Mouse (Mus musculus): ENCODE measurements around the gene Trpc4ap. TPM values are rescaled to one million over a fixed set of nuclear protein-coding genes. Genes with fewer than 3 reads are reported as not detected.

Trpc4ap gene
- polyA plus RNA-seq, 1 experiment: 202 TPM

GRCm38 (mm10) chr2:155668461-155668860, 23.7 kb downstream of the Trpc4ap start:
- peak; percentile 22 for DNase-seq (ENCODE audit: low read depth)

GRCm38 (mm10) chr2:155667881-155668280, 24.3 kb downstream of the Trpc4ap start:
- no peak for DNase-seq (ENCODE audit: low read depth)
- no peak for TF ChIP-seq CTCF (IDR thresholded peaks at IDR 0.05; ENCODE audit: borderline replicate concordance, extremely low read depth, insufficient read depth, insufficient read length)

More at GRCm38 (mm10) chr2:155668461-155668860, 23.7 kb downstream of the Trpc4ap start:
- TF ChIP-seq POLR2A (IDR thresholded peaks at IDR 0.05; ENCODE audit: borderline replicate concordance, extremely low read depth, insufficient read depth, insufficient read length, poor library complexity, severe bottlenecking) (no peak), CTCF (IDR thresholded peaks at IDR 0.05; ENCODE audit: borderline replicate concordance, extremely low read depth, insufficient read depth, insufficient read length) (peak; percentile 41; the same call in 1 of the 2 replicates)

GRCm38 (mm10) chr2:155663910-155664460, 28.2 kb downstream of the Trpc4ap start:
- TF ChIP-seq CTCF (IDR thresholded peaks at IDR 0.05; ENCODE audit: borderline replicate concordance, extremely low read depth, insufficient read depth, insufficient read length) (no peak), POLR2A (IDR thresholded peaks at IDR 0.05; ENCODE audit: borderline replicate concordance, extremely low read depth, insufficient read depth, insufficient read length, poor library complexity, severe bottlenecking) (no peak)
- no peak for DNase-seq (ENCODE audit: low read depth)

GRCm38 (mm10) chr2:155663097-155663496, 29.1 kb downstream of the Trpc4ap start:
- DNase-seq (ENCODE audit: low read depth): peak; percentile 83
- TF ChIP-seq CTCF (IDR thresholded peaks at IDR 0.05; ENCODE audit: borderline replicate concordance, extremely low read depth, insufficient read depth, insufficient read length): peak; percentile 66
- TF ChIP-seq POLR2A (IDR thresholded peaks at IDR 0.05; ENCODE audit: borderline replicate concordance, extremely low read depth, insufficient read depth, insufficient read length, poor library complexity, severe bottlenecking): no peak

GRCm38 (mm10) chr2:155662390-155662789, 29.8 kb downstream of the Trpc4ap start:
- DNase-seq (ENCODE audit: low read depth): no peak
- TF ChIP-seq POLR2A (IDR thresholded peaks at IDR 0.05; ENCODE audit: borderline replicate concordance, extremely low read depth, insufficient read depth, insufficient read length, poor library complexity, severe bottlenecking) (no peak), CTCF (IDR thresholded peaks at IDR 0.05; ENCODE audit: borderline replicate concordance, extremely low read depth, insufficient read depth, insufficient read length) (no peak)

GRCm38 (mm10) chr2:155655759-155656372, 36.3 kb downstream of the Trpc4ap start:
- peak; percentile 55 for DNase-seq (ENCODE audit: low read depth)
- no peak for TF ChIP-seq CTCF (IDR thresholded peaks at IDR 0.05; ENCODE audit: borderline replicate concordance, extremely low read depth, insufficient read depth, insufficient read length)
- no peak for TF ChIP-seq POLR2A (IDR thresholded peaks at IDR 0.05; ENCODE audit: borderline replicate concordance, extremely low read depth, insufficient read depth, insufficient read length, poor library complexity, severe bottlenecking)

GRCm38 (mm10) chr2:155652618-155653017, 39.6 kb downstream of the Trpc4ap start:
- TF ChIP-seq POLR2A (IDR thresholded peaks at IDR 0.05; ENCODE audit: borderline replicate concordance, extremely low read depth, insufficient read depth, insufficient read length, poor library complexity, severe bottlenecking) (no peak), CTCF (IDR thresholded peaks at IDR 0.05; ENCODE audit: borderline replicate concordance, extremely low read depth, insufficient read depth, insufficient read length) (no peak)
- no peak for DNase-seq (ENCODE audit: low read depth)

GRCm38 (mm10) chr2:155645746-155646145, 46.4 kb downstream of the Trpc4ap start:
- TF ChIP-seq POLR2A (IDR thresholded peaks at IDR 0.05; ENCODE audit: borderline replicate concordance, extremely low read depth, insufficient read depth, insufficient read length, poor library complexity, severe bottlenecking) (no peak), CTCF (IDR thresholded peaks at IDR 0.05; ENCODE audit: borderline replicate concordance, extremely low read depth, insufficient read depth, insufficient read length) (no peak)
- DNase-seq (ENCODE audit: low read depth): no peak

GRCm38 (mm10) chr2:155641540-155642472, 50.4 kb downstream of the Trpc4ap start:
- peak; percentile 73 for DNase-seq (ENCODE audit: low read depth)

GRCm38 (mm10) chr2:155640656-155641055, 51.5 kb downstream of the Trpc4ap start:
- no peak for TF ChIP-seq POLR2A (IDR thresholded peaks at IDR 0.05; ENCODE audit: borderline replicate concordance, extremely low read depth, insufficient read depth, insufficient read length, poor library complexity, severe bottlenecking)
- peak; percentile 77 for DNase-seq (ENCODE audit: low read depth)

More at GRCm38 (mm10) chr2:155641540-155642472, 50.4 kb downstream of the Trpc4ap start:
- TF ChIP-seq POLR2A (IDR thresholded peaks at IDR 0.05; ENCODE audit: borderline replicate concordance, extremely low read depth, insufficient read depth, insufficient read length, poor library complexity, severe bottlenecking) (no peak), CTCF (IDR thresholded peaks at IDR 0.05; ENCODE audit: borderline replicate concordance, extremely low read depth, insufficient read depth, insufficient read length) (no peak)

- no peak for TF ChIP-seq POLR2A (IDR thresholded peaks at IDR 0.05; ENCODE audit: borderline replicate concordance, extremely low read depth, insufficient read depth, insufficient read length, poor library complexity, severe bottlenecking)
- no peak for TF ChIP-seq CTCF (IDR thresholded peaks at IDR 0.05; ENCODE audit: borderline replicate concordance, extremely low read depth, insufficient read depth, insufficient read length)
Measured at GRCm38 (mm10) chr2:155637411-155637810, 54.8 kb downstream of the Trpc4ap start.

More at GRCm38 (mm10) chr2:155637411-155637810, 54.8 kb downstream of the Trpc4ap start:
- DNase-seq (ENCODE audit: low read depth): no peak

All from brain, embryonic 14.5 days (tissue).